Mouse (Mus musculus): ENCODE results near the gene Slc17a2. TPM values are rescaled to one million over a fixed set of nuclear protein-coding genes. Genes with fewer than 3 reads are reported as not detected.
"Not testable (repeated sequence)": the region's sequence is repeated elsewhere in the genome, so short reads cannot be mapped to it uniquely, and the experiment has no call there.

Gene Slc17a2
- polyA plus RNA-seq, 1 experiment from 2014 or later: not detected

DNA sequence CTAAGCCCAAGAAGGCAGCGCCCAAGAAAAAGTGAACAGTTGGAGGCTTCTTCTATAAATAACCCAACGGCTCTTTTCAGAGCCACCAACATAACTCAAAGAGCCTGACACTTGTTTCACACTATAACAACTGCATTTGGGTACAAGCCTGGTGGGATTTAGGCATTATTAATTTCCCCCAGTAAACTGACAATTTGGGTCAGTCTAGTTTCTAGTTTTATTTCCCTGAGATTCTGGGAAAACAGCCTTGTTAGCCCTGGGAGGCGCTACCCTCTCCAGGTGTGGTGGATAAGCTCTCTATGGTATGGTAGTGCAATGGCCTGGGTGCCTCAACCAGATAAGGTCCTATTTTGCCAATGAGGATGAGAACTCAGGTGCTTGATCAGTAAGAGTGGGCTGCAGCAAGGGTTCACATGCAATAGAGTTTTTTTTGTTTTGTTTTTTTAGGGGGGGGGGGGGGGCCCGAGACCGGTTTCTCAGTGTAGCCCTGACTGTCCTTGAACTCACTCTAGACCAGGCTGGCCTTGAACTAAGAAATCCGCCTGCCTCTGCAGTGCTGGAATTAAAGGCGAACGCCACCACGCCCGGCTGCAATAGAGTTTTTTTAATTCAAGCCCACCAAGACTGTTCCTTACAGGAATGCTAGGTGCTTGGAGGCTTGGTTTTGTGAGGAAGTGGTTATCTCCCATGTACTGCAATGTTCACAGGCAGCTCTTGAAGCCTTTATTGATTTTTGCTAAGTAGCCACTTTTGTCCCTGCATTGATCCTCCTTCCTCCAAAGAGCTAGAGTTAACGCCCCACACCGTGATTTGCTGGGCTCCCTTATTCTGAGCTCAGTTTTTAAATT, 42.2 kb upstream of the Slc17a2 start:
- Histone ChIP-seq H3K4me2 (replicated peaks) (peak overlapping the region; percentile 81), H3K9me3 (no peaks in the 10 kb centered on the region), H3K27me3 (no peaks in the 10 kb centered on the region), H3K9ac (replicated peaks) (peak overlapping the region; percentile 72), H3K4me1 (peaks cover 36% of the 10 kb centered on the region), H3K27ac (replicated peaks) (peak overlapping the region; percentile 92), H3K4me3 (peak overlapping the region; percentile 58), H3K36me3 (no peaks in the 10 kb centered on the region)
- ATAC-seq (replicated peaks): no peak
- WGBS: 31% methylated on average over 12 of the region's 12 CpGs

DNA sequence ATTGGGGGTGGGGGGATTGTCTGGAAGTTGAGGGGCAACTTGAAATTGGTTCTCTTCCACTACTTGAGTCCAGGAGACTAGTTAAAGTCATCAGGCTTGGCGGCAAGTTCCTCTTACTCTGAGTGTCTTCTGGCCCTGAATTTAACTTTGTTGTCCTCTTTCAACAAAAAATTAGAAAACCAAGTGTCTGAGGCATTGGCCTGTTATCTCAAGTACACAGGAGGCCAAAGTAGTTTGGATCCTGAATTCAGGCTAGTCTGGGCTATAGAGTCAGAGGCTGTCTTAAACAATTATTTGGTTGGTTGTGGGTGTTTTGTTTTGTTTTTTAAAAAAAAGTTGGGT, 41.6 kb upstream of the Slc17a2 start:
- 77% methylated on average over 1 of the region's 1 CpGs for WGBS
- no peak for ATAC-seq (replicated peaks)
- Histone ChIP-seq H3K4me1 (peaks cover 31% of the 10 kb centered on the region), H3K9ac (replicated peaks) (no peak overlapping the region), H3K9me3 (no peaks in the 10 kb centered on the region), H3K36me3 (no peaks in the 10 kb centered on the region), H3K27ac (replicated peaks) (no peak overlapping the region), H3K27me3 (no peaks in the 10 kb centered on the region), H3K4me2 (replicated peaks) (no peak overlapping the region), H3K4me3 (no peak overlapping the region)

DNA sequence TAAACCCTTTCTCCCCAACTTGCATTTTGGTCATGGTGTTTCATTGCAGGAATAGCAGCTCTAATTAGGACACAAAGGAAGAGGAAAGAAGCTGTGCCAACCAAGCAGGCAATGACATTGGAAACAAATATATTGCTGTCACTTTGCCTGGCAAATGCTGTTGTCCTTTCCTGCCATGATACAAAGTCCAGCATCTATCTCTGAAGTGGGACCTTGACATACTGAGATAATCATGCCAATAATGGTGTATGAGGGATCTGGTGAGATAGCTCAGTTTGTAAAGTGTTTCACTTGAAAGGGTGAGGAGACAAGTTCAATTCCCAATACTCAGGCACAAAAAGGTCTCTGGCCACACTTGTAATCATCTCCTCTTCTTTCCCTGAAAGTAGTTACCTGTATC, 40.0 kb upstream of the Slc17a2 start:
- Histone ChIP-seq H3K4me3 (no peak overlapping the region), H3K36me3 (no peaks in the 10 kb centered on the region), H3K4me2 (replicated peaks) (no peak overlapping the region), H3K4me1 (peaks cover 21% of the 10 kb centered on the region), H3K9me3 (no peaks in the 10 kb centered on the region), H3K9ac (replicated peaks) (no peak overlapping the region), H3K27ac (replicated peaks) (no peak overlapping the region), H3K27me3 (no peaks in the 10 kb centered on the region)
- ATAC-seq (replicated peaks): no peak

DNA sequence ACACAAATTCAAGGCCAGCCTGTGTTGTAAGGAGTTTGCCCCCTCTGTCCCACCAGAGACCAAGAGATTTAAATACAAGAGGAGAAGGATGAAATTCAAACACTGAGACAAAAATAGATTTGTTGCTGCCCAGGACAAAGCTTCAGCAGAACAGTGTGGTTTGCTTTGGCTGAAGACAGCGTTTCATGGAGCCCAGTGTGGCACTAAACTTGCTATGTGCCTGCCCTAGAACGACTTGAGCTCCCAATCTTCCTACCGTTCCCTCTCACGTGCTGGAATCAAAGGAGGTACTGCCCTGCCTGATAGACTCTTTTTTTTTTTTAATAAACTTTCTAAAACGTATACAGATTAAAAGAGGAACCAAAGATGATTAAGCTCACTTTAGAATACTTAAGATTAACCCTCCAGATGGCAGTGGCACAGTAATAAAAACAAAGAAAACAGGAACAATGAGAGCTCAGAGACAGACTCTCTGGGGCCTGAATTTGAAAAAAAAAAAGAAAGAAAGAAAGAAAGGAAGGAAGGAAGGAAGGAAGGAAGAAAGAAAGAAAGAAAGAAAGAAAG, 37.9 kb upstream of the Slc17a2 start:
- ATAC-seq (replicated peaks): no peak
- H3K4me3 ChIP-seq: no peak overlapping the region
- WGBS: 32% methylated on average over 5 of the region's 5 CpGs

DNA sequence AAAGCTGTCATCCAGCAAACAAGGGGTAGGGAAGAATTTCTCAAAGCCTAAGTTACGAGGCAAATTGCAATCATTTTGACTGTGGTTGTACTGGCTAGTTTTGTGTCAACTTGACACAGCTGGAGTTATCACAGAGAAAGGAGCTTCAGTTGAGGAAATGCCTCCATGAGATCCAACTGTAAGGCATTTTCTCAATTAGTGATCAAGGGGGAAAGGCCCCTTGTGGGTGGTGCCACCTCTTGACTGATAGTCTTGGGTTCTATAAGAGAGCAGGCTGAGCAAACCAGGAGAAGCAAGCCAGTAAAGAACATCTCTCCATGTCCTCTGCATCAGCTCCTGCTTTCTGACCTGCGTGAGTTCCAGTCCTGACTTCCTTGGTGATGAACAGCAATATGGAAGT, 37.2 kb upstream of the Slc17a2 start, which contains the start of gene Trim38:
Gene Trim38, plus strand, starts transcription at position 301 of the 400 bp plus-strand sequence.
- not testable (repeated sequence) for ATAC-seq (replicated peaks); H3K4me2 ChIP-seq (replicated peaks); H3K4me1 ChIP-seq; H3K4me3 ChIP-seq; H3K27me3 ChIP-seq; H3K9me3 ChIP-seq; H3K9ac ChIP-seq (replicated peaks); H3K27ac ChIP-seq (replicated peaks); H3K36me3 ChIP-seq
- 81% methylated on average over 2 of the region's 2 CpGs for WGBS

More for the DNA sequence above, 37.9 kb upstream of the Slc17a2 start:
- H3K9ac ChIP-seq (replicated peaks): no peak overlapping the region
- no peak overlapping the region for H3K27ac ChIP-seq (replicated peaks)
- H3K36me3 ChIP-seq: no peaks in the 10 kb centered on the region
- H3K9me3 ChIP-seq: no peaks in the 10 kb centered on the region
- peaks cover 13% of the 10 kb centered on the region for H3K4me1 ChIP-seq
- H3K4me2 ChIP-seq (replicated peaks): no peak overlapping the region
- H3K27me3 ChIP-seq: no peaks in the 10 kb centered on the region

DNA sequence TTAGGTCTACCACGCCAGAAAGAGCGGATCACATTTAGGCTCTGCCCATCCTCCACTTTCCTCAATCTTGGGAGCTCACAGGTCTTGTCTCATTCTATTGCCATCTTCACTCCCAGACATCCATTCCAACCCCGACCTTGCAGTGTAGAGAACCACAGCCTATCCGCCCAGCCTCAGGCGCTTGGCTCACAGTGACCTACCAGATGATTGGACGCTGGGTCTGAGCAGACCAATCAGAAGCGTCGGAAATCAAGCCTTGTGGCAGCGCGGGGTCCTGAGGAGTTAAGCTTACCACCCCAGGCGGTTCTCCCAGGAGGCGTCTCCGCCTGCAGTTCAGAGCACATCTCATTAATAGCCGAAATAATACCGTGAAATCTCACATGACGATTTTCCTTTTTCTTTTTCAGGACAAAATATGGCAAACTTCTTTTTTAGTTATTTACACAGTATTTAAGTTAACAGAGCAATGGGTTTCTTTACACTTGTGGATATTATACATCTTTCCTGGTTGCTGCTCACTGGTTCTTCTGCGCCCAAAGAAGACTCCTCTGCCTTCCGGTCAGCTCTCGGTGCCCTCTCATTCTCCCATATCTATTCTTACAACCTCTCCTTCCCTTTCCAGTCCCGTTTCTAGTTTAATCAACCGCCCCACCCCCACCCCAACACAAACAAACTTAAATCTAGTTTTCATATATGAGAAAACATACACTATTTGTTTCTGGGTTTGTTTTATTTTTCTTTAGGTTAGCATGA, 34.1 kb upstream of the Slc17a2 start:
- peak; percentile 90 for ATAC-seq (replicated peaks)
- no peaks in the 10 kb centered on the region for H3K27me3 ChIP-seq
- H3K4me2 ChIP-seq (replicated peaks): peak overlapping the region; percentile 32
- 26% methylated on average over 21 of the region's 21 CpGs for WGBS
- no peak overlapping the region for H3K27ac ChIP-seq (replicated peaks)
- H3K4me1 ChIP-seq: 0 out of 2 replicates have a peak, but pooled peaks cover 6% of the 10 kb centered on the region
- H3K9ac ChIP-seq (replicated peaks): no peak overlapping the region
- no peaks in the 10 kb centered on the region for H3K36me3 ChIP-seq
- no peaks in the 10 kb centered on the region for H3K9me3 ChIP-seq
- H3K4me3 ChIP-seq: peak overlapping the region; percentile 10

DNA sequence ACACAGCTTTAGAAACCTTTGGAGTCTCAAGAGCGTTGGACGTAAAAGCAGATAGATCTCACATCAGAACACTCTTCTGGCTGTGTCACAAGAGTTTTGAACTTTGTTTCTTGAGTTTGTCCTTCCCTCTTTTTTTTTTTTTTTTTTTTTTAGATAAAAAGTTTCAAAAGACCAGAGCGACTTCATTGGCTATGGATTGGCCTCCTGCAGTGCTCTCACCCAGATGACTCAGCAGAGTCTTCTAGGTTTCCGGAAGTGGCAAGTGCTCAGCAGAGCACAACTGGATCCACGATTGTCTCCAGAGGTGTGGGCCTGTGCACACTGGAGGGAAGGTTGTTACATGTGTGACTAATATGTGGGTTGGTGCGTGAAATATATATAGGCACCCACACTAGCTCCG, 28.5 kb upstream of the Slc17a2 start:
- Histone ChIP-seq H3K36me3 (no peaks in the 10 kb centered on the region), H3K9me3 (no peaks in the 10 kb centered on the region), H3K4me3 (no peak overlapping the region), H3K27me3 (no peaks in the 10 kb centered on the region), H3K9ac (replicated peaks) (no peak overlapping the region), H3K4me2 (replicated peaks) (no peak overlapping the region), H3K27ac (replicated peaks) (no peak overlapping the region), H3K4me1 (no peaks in the 10 kb centered on the region)
- no peak for ATAC-seq (replicated peaks)
- WGBS: 93% methylated on average over 7 of the region's 7 CpGs

DNA sequence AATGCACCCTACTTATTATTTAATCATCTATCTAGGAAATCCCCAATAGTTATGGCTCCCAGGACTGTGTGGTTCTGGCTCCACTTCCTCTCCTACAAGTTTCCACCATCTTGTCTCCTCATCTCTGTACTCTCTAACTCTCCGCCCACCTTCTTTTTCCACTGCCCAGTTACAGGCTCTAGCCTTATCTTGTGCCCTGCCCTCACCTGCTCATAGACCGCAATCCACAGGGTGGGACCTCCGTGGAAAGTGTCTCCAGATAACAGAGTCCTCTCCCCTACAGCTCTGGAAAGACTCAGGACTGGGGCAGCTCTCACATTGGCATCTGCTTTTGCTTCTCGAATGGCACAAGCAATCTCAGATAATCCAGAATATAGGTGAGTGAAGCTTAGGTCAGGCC, 27.8 kb upstream of the Slc17a2 start:
- no peaks in the 10 kb centered on the region for H3K9me3 ChIP-seq
- ATAC-seq (replicated peaks): no peak
- WGBS: 89% methylated on average over 4 of the region's 4 CpGs

DNA sequence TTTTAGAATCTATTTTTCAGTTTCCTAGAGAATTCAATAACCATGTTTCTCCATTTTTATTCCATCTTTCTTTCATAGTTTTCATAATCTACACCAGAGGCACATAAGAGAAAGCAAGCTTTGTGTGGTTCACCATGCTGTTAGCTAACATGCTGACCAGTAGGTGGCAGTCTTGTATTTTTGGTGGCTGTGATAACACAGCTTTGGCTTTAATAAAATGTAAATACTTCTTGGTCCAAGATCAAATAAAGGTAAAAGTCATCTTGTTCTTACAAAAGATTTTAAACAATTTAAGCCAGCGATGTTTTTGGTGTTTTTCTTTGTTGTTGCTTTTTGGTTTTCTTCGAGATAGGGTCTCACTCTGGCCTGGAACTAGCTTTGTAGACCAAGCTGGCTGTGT, 14.3 kb upstream of the Slc17a2 start:
- Histone ChIP-seq H3K36me3 (no peaks in the 10 kb centered on the region), H3K4me1 (no peaks in the 10 kb centered on the region), H3K27me3 (no peaks in the 10 kb centered on the region), H3K27ac (replicated peaks) (no peak overlapping the region), H3K9me3 (no peaks in the 10 kb centered on the region), H3K4me3 (no peak overlapping the region), H3K4me2 (replicated peaks) (no peak overlapping the region), H3K9ac (replicated peaks) (no peak overlapping the region)
- WGBS: 38% methylated on average over 2 of the region's 2 CpGs
- peak; percentile 69; the same call in 1 of the 2 replicates for ATAC-seq (replicated peaks)

More for the DNA sequence above, 27.8 kb upstream of the Slc17a2 start:
- Histone ChIP-seq H3K4me2 (replicated peaks) (no peak overlapping the region), H3K9ac (replicated peaks) (no peak overlapping the region), H3K27ac (replicated peaks) (no peak overlapping the region), H3K4me1 (no peaks in the 10 kb centered on the region), H3K36me3 (no peaks in the 10 kb centered on the region), H3K4me3 (no peak overlapping the region), H3K27me3 (no peaks in the 10 kb centered on the region)

DNA sequence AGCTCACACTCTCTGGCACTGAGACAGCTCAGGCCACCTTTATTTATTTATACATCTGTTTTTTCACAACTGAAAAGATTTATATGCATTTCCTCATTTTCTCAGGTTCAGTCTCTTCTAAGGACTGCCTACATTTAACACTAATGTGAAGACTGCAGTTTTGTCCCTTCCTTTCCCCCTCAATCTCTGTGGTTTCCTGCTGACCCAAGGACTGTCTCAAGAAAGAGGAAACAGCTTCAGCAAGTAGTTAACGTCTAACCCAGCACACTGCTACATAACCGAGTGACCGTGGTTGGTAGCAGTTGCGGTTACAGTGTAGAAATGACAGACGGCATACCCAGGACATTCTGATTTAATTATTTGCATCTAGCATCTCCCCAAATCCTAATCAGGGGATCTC, 7.4 kb upstream of the Slc17a2 start:
- H3K27ac ChIP-seq (replicated peaks): no peak overlapping the region
- ATAC-seq (replicated peaks): no peak
- no peak overlapping the region for H3K4me2 ChIP-seq (replicated peaks)
- H3K4me1 ChIP-seq: no peaks in the 10 kb centered on the region
- H3K9ac ChIP-seq (replicated peaks): no peak overlapping the region
- no peaks in the 10 kb centered on the region for H3K27me3 ChIP-seq
- no peak overlapping the region for H3K4me3 ChIP-seq
- H3K9me3 ChIP-seq: no peaks in the 10 kb centered on the region
- H3K36me3 ChIP-seq: no peaks in the 10 kb centered on the region
- WGBS: 87% methylated on average over 5 of the region's 5 CpGs

DNA sequence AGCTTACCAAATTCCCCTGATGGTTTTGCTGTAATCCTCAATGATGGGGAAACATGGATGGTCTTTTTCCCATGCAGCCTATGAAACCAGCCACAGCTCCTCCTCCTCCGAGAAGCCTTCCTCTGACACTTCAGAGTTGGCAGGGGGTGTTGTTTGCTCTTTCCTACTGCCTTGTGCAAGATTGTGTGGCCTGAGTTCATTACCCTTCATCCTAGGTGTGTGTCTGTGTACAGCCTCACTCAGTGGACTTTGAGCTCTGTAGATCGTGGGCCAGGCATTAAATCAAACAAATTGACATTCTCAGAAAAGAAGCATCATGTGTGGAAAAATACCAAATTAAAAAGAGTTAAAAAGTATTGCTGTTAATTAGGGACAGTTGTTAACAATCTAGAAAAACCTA, 2.3 kb upstream of the Slc17a2 start:
- Histone ChIP-seq H3K4me2 (replicated peaks) (no peak overlapping the region), H3K27ac (replicated peaks) (no peak overlapping the region), H3K4me1 (no peaks in the 10 kb centered on the region), H3K9me3 (no peaks in the 10 kb centered on the region), H3K27me3 (no peaks in the 10 kb centered on the region), H3K36me3 (no peaks in the 10 kb centered on the region), H3K9ac (replicated peaks) (no peak overlapping the region), H3K4me3 (no peak overlapping the region)
- 84% methylated on average over 2 of the region's 2 CpGs for WGBS
- ATAC-seq (replicated peaks): no peak

DNA sequence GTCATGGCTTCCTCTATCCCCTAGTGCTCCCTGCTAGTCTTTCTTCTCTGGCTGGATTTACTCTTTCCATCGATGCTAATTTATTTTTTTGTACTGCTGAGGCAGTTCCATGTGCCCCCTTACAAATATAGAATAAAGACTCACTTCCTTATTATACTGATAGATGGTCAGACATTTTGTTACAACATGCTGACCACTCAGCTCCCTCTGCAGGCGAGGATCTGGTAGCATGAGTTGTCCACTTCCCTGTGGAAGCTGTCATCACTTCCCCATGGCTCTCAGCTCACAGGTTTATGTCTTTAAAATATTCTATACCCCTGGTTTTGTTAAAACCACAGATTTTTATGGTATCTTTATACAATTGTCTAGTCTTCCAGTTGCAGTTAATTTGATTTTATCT, 9.4 kb downstream of the Slc17a2 start:
- Histone ChIP-seq H3K9ac (replicated peaks) (no peak overlapping the region), H3K27me3 (no peaks in the 10 kb centered on the region), H3K27ac (replicated peaks) (no peak overlapping the region), H3K4me1 (no peaks in the 10 kb centered on the region), H3K4me3 (no peak overlapping the region), H3K9me3 (no peaks in the 10 kb centered on the region), H3K36me3 (no peaks in the 10 kb centered on the region), H3K4me2 (replicated peaks) (no peak overlapping the region)
- 75% methylated on average over 2 of the region's 2 CpGs for WGBS
- no peak for ATAC-seq (replicated peaks)

Data from forebrain, embryonic 15.5 days (tissue).